ENCODE assay signal across 9 mouse cellular contexts in the genomic region with DNA sequence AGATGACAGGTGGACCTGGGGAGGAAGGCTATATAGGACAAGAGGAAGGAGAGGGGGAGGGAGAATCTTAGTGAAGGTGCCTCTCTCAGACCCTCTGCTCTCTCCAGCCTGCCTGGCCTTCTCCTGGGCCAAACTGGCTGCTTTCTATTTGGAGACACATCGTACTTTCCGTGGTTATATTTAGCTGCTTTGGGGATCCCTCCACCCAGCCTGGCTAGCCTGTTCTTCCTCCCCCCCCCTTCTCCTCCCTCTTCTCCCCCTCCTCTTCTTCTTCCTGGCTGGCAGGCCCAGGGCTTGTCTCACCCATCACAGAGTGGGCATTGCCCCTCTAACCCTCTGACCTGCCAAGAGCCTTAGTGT. TPM values are rescaled to one million over a fixed set of nuclear protein-coding genes. Genes with fewer than 3 reads are reported as not detected.
A peak's percentile ranks its signal among the peaks of the same experiment; 100 is the strongest.
DNase-seq lines count a peak whose midpoint lies in the region; ATAC-seq and TF ChIP-seq lines count a peak whose summit lies in the region.
"Had no signal": no experiment of that assay in that cellular context is flagged by ENCODE, and none has a peak within 500 bp of the region (broad histone marks: within the 10 kb centered on the region; RNA-seq: fewer than 3 reads in every experiment).

No protein-coding gene starts in this region.

- no peak overlapping the region for H3K27ac ChIP-seq in hindbrain, embryonic 13.5 days
- H3K27ac ChIP-seq in hindbrain, embryonic 11.5 days (ENCODE audit: low read depth, low read length) = no peak overlapping the region
- H3K27ac ChIP-seq in embryonic facial prominence, embryonic 14.5 days (replicated peaks; ENCODE audit: low read depth, low read length) = peak overlapping the region; percentile 83
- H3K27ac ChIP-seq in limb, embryonic 14.5 days (replicated peaks; ENCODE audit: low read depth, low read length) = peak overlapping the region; percentile 68
- no peak overlapping the region for H3K27ac ChIP-seq in forebrain, postnatal 0 days (ENCODE audit: low read depth, low read length)

- 90% methylated on average over 2 of the region's 2 CpGs for WGBS in hindbrain, embryonic 13.5 days
- WGBS in hindbrain, embryonic 11.5 days = 73% methylated on average over 2 of the region's 2 CpGs
- WGBS in embryonic facial prominence, embryonic 14.5 days = 29% methylated on average over 2 of the region's 2 CpGs
- 71% methylated on average over 1 of the region's 2 CpGs for WGBS in limb, embryonic 14.5 days
- WGBS in forebrain, postnatal 0 days = 50% methylated on average over 2 of the region's 2 CpGs

- no peak overlapping the region for H3K4me2 ChIP-seq in hindbrain, embryonic 13.5 days
- H3K4me2 ChIP-seq in hindbrain, embryonic 11.5 days (replicated peaks; ENCODE audit: low read depth, low read length) = no peak overlapping the region
- peak overlapping the region; percentile 79; the same call in 1 of the 2 replicates for H3K4me2 ChIP-seq in embryonic facial prominence, embryonic 14.5 days (ENCODE audit: low read depth, low read length)
- H3K4me2 ChIP-seq in limb, embryonic 14.5 days (replicated peaks; ENCODE audit: low read depth, low read length, severe bottlenecking) = 0 out of 2 replicates have a peak overlapping the region, but pooled peaks have one; percentile 77
- no peak overlapping the region for H3K4me2 ChIP-seq in forebrain, postnatal 0 days (ENCODE audit: low read depth)

- ATAC-seq in hindbrain, embryonic 13.5 days (ENCODE audit: low FRiP score) = no peak
- ATAC-seq in hindbrain, embryonic 11.5 days (ENCODE audit: low FRiP score) = no peak
- no peak for ATAC-seq in embryonic facial prominence, embryonic 14.5 days (ENCODE audit: low read depth)
- ATAC-seq in limb, embryonic 14.5 days (ENCODE audit: low FRiP score, low read depth) = no peak
- ATAC-seq in forebrain, postnatal 0 days = no peak
- ATAC-seq: forebrain, embryonic 16.5 days had no signal

- no peaks in the 10 kb centered on the region for H3K9me3 ChIP-seq in hindbrain, embryonic 13.5 days
- no peaks in the 10 kb centered on the region for H3K9me3 ChIP-seq in hindbrain, embryonic 11.5 days (ENCODE audit: control insufficient read depth, low read length)
- H3K9me3 ChIP-seq in E14TG2a.4 (ENCODE audit: low read length) = no peaks in the 10 kb centered on the region
- no peaks in the 10 kb centered on the region for H3K9me3 ChIP-seq in embryonic facial prominence, embryonic 14.5 days (ENCODE audit: control insufficient read depth, low read length)
- no peaks in the 10 kb centered on the region for H3K9me3 ChIP-seq in limb, embryonic 14.5 days (ENCODE audit: control insufficient read depth, low read length)
- H3K9me3 ChIP-seq in forebrain, postnatal 0 days (ENCODE audit: low read length) = no peaks in the 10 kb centered on the region

- TF ChIP-seq CTCF in E14TG2a.4 (conservative IDR thresholded peaks at IDR 0.05; ENCODE audit: low read length) = no peak
- no peak for TF ChIP-seq CTCF in forebrain, postnatal 0 days (IDR thresholded peaks at IDR 0.05; ENCODE audit: low read depth)

- peaks cover 53% of the 10 kb centered on the region for H3K27me3 ChIP-seq in hindbrain, embryonic 13.5 days
- H3K27me3 ChIP-seq in hindbrain, embryonic 11.5 days (ENCODE audit: control insufficient read depth, insufficient read depth, low read length) = peaks cover 26% of the 10 kb centered on the region
- H3K27me3 ChIP-seq in E14TG2a.4 (ENCODE audit: insufficient read depth, low read length) = peaks cover 18% of the 10 kb centered on the region
- H3K27me3 ChIP-seq in embryonic facial prominence, embryonic 14.5 days (replicated peaks; ENCODE audit: control insufficient read depth, insufficient read depth, low read length) = no peaks in the 10 kb centered on the region
- no peaks in the 10 kb centered on the region for H3K27me3 ChIP-seq in limb, embryonic 14.5 days (ENCODE audit: control insufficient read depth, insufficient read depth, low read length)
- H3K27me3 ChIP-seq in forebrain, postnatal 0 days (ENCODE audit: insufficient read depth, low read length) = no peaks in the 10 kb centered on the region

- H3K36me3 ChIP-seq in hindbrain, embryonic 13.5 days = no peaks in the 10 kb centered on the region
- H3K36me3 ChIP-seq in hindbrain, embryonic 11.5 days (ENCODE audit: control insufficient read depth, insufficient read depth, low read length) = no peaks in the 10 kb centered on the region
- no peaks in the 10 kb centered on the region for H3K36me3 ChIP-seq in E14TG2a.4 (ENCODE audit: insufficient read depth, low read length)
- H3K36me3 ChIP-seq in embryonic facial prominence, embryonic 14.5 days (ENCODE audit: control insufficient read depth, insufficient read depth, low read length) = no peaks in the 10 kb centered on the region
- no peaks in the 10 kb centered on the region for H3K36me3 ChIP-seq in limb, embryonic 14.5 days (ENCODE audit: control insufficient read depth, insufficient read depth, low read length)
- no peaks in the 10 kb centered on the region for H3K36me3 ChIP-seq in forebrain, postnatal 0 days (ENCODE audit: insufficient read depth)

- H3K9ac ChIP-seq in hindbrain, embryonic 13.5 days = peak overlapping the region; percentile 35; the same call in 1 of the 2 replicates
- H3K9ac ChIP-seq in hindbrain, embryonic 11.5 days (ENCODE audit: low read depth, low read length) = no peak overlapping the region
- peak overlapping the region; percentile 57 for H3K9ac ChIP-seq in embryonic facial prominence, embryonic 14.5 days (ENCODE audit: low read depth, low read length)
- no peak overlapping the region for H3K9ac ChIP-seq in limb, embryonic 14.5 days (ENCODE audit: low read depth, low read length, severe bottlenecking)
- no peak overlapping the region for H3K9ac ChIP-seq in forebrain, postnatal 0 days

- DNase-seq in hindbrain, embryonic 11.5 days (ENCODE audit: low spot score) = no peak
- no peak for DNase-seq in embryonic facial prominence, embryonic 14.5 days (ENCODE audit: low spot score)
- no peak for DNase-seq in limb, embryonic 14.5 days (ENCODE audit: low spot score)
- no peak for DNase-seq in right cerebral cortex, adult 18-20 months
- DNase-seq in forebrain, postnatal 0 days = no peak
- no peak for DNase-seq in embryo, embryonic 11 days

- no peak overlapping the region for H3K4me3 ChIP-seq in hindbrain, embryonic 13.5 days
- H3K4me3 ChIP-seq in hindbrain, embryonic 11.5 days (ENCODE audit: low read depth, low read length) = no peak overlapping the region
- peak overlapping the region; percentile 70 for H3K4me3 ChIP-seq in E14TG2a.4 (replicated peaks; ENCODE audit: low read length)
- no peak overlapping the region for H3K4me3 ChIP-seq in embryonic facial prominence, embryonic 14.5 days (ENCODE audit: low read depth, low read length)
- H3K4me3 ChIP-seq in limb, embryonic 14.5 days (replicated peaks; ENCODE audit: low read length) = no peak overlapping the region
- H3K4me3 ChIP-seq in forebrain, postnatal 0 days (ENCODE audit: low read depth, low read length) = no peak overlapping the region

- peaks cover 50% of the 10 kb centered on the region for H3K4me1 ChIP-seq in hindbrain, embryonic 13.5 days (replicated peaks)
- peaks cover 17% of the 10 kb centered on the region for H3K4me1 ChIP-seq in hindbrain, embryonic 11.5 days (replicated peaks; ENCODE audit: control insufficient read depth, insufficient read depth, low read length)
- peaks cover 94% of the 10 kb centered on the region for H3K4me1 ChIP-seq in E14TG2a.4 (replicated peaks; ENCODE audit: low read depth, low read length)
- H3K4me1 ChIP-seq in embryonic facial prominence, embryonic 14.5 days (ENCODE audit: control insufficient read depth, insufficient read depth, low read length) = peaks cover 48% of the 10 kb centered on the region
- peaks cover 51% of the 10 kb centered on the region for H3K4me1 ChIP-seq in limb, embryonic 14.5 days (ENCODE audit: control insufficient read depth, insufficient read depth, low read length)
- peaks cover 16% of the 10 kb centered on the region for H3K4me1 ChIP-seq in forebrain, postnatal 0 days (ENCODE audit: insufficient read depth)

- no peak for TF ChIP-seq POLR2A in limb, embryonic 14.5 days (IDR thresholded peaks at IDR 0.05; ENCODE audit: borderline replicate concordance, extremely low read depth, insufficient read depth, insufficient read length)

RNA-seq across cellular contexts. Expression of gene Gadd45b, which starts 11.1 kb away (rescaled TPM):
- polyA plus RNA-seq in hindbrain, embryonic 13.5 days (2015; fragmentation: Nextera tagmentation; extraction: Ambion mirVana) = 8.0 and 8.1 TPM in 2 replicates
- polyA plus RNA-seq in hindbrain, embryonic 11.5 days (2014; fragmentation: Nextera tagmentation; extraction: Ambion mirVana) = 13.8 and 14.6 TPM in 2 replicates
- 35.5 and 39.9 TPM in 2 replicates for polyA plus RNA-seq in embryonic facial prominence, embryonic 14.5 days (2014; fragmentation: Nextera tagmentation; extraction: Ambion mirVana)
- 46.2 and 52.2 TPM in 2 replicates for polyA plus RNA-seq in limb, embryonic 14.5 days (2012; rRNA removed)
- 33.8 and 36.6 TPM in 2 replicates for polyA plus RNA-seq in limb, embryonic 14.5 days (2014; fragmentation: Nextera tagmentation; extraction: Ambion mirVana)
- total RNA-seq in forebrain, postnatal 0 days (2014; rRNA removed) = 5.0 and 5.8 TPM in 2 replicates
- 6.5 and 7.7 TPM in 2 replicates for polyA plus RNA-seq in forebrain, postnatal 0 days (2015; fragmentation: Nextera tagmentation; extraction: Ambion mirVana)

RNA-seq across cellular contexts. Expression of gene Lmnb2, which starts 22.9 kb away (rescaled TPM):
- polyA plus RNA-seq in hindbrain, embryonic 13.5 days (2015; fragmentation: Nextera tagmentation; extraction: Ambion mirVana) = 41.5 and 43.9 TPM in 2 replicates
- polyA plus RNA-seq in hindbrain, embryonic 11.5 days (2014; fragmentation: Nextera tagmentation; extraction: Ambion mirVana) = 14.6 and 19.0 TPM in 2 replicates
- 21.6 and 22.9 TPM in 2 replicates for polyA plus RNA-seq in embryonic facial prominence, embryonic 14.5 days (2014; fragmentation: Nextera tagmentation; extraction: Ambion mirVana)
- 75.9 and 77.5 TPM in 2 replicates for polyA plus RNA-seq in limb, embryonic 14.5 days (2012; rRNA removed)
- 19.1 and 21.5 TPM in 2 replicates for polyA plus RNA-seq in limb, embryonic 14.5 days (2014; fragmentation: Nextera tagmentation; extraction: Ambion mirVana)
- 46.1 and 46.5 TPM in 2 replicates for total RNA-seq in forebrain, postnatal 0 days (2014; rRNA removed)
- polyA plus RNA-seq in forebrain, postnatal 0 days (2015; fragmentation: Nextera tagmentation; extraction: Ambion mirVana) = 22.1 and 24.5 TPM in 2 replicates

RNA-seq across cellular contexts. Expression of gene Timm13, which starts 40.2 kb away (rescaled TPM):
- 333 and 336 TPM in 2 replicates for polyA plus RNA-seq in hindbrain, embryonic 13.5 days (2015; fragmentation: Nextera tagmentation; extraction: Ambion mirVana)
- polyA plus RNA-seq in hindbrain, embryonic 11.5 days (2014; fragmentation: Nextera tagmentation; extraction: Ambion mirVana) = 328 and 353 TPM in 2 replicates
- polyA plus RNA-seq in embryonic facial prominence, embryonic 14.5 days (2014; fragmentation: Nextera tagmentation; extraction: Ambion mirVana) = 325 and 348 TPM in 2 replicates
- polyA plus RNA-seq in limb, embryonic 14.5 days (2012; rRNA removed) = 187 and 229 TPM in 2 replicates
- polyA plus RNA-seq in limb, embryonic 14.5 days (2014; fragmentation: Nextera tagmentation; extraction: Ambion mirVana) = 330 and 335 TPM in 2 replicates
- 214 and 233 TPM in 2 replicates for total RNA-seq in forebrain, postnatal 0 days (2014; rRNA removed)
- polyA plus RNA-seq in forebrain, postnatal 0 days (2015; fragmentation: Nextera tagmentation; extraction: Ambion mirVana) = 381 and 448 TPM in 2 replicates

Comparison
In these comparisons a context has a peak if more than half of its experiments do, and no peak if none do; other contexts are left out.
1. H3K9ac ChIP-seq: peak in hindbrain, embryonic 13.5 days (single experiment) and embryonic facial prominence, embryonic 14.5 days (single experiment); none in hindbrain, embryonic 11.5 days (single experiment), limb, embryonic 14.5 days (single experiment) and forebrain, postnatal 0 days (single experiment).
2. H3K27ac ChIP-seq: peak in embryonic facial prominence, embryonic 14.5 days (single experiment) and limb, embryonic 14.5 days (single experiment); none in hindbrain, embryonic 13.5 days (single experiment), hindbrain, embryonic 11.5 days (single experiment) and forebrain, postnatal 0 days (single experiment).
3. H3K4me2 ChIP-seq: peak in embryonic facial prominence, embryonic 14.5 days (single experiment) and limb, embryonic 14.5 days (single experiment); none in hindbrain, embryonic 13.5 days (single experiment), hindbrain, embryonic 11.5 days (single experiment) and forebrain, postnatal 0 days (single experiment).